ENCODE assay signal across 11 mouse cellular contexts in the genomic region with DNA sequence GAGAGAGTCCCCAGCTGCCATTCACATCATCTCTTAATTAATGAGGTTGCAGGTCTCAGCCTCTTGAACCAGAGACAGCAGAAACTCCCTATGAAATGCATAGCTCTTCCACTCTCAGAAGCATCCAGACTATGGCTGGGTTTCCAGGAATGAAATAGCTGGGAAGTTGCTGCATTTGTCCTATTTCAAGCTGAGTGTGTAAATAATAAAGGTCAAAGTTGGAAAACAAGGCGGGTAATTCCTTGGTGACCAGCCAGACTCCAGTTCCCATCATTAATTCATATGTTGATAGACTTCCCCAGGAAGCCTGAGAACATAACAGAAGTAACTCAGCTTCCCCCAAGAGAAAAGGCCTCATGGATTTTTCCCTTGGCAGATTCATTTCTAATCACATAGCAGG.
DNase-seq lines count a peak whose midpoint lies in the region; ATAC-seq lines count a peak whose summit lies in the region.
"Had no signal": no experiment of that assay in that cellular context is flagged by ENCODE, and none has a peak within 500 bp of the region (broad histone marks: within the 10 kb centered on the region; RNA-seq: fewer than 3 reads in every experiment).

No protein-coding gene starts in this region.

- peaks cover 11% of the 10 kb centered on the region for H3K4me1 ChIP-seq in heart, embryonic 10.5 days
- H3K4me1 ChIP-seq in embryonic facial prominence, embryonic 12.5 days = peaks cover 19% of the 10 kb centered on the region; the same call in 1 of the 2 replicates
- H3K4me1 ChIP-seq: liver, embryonic 12.5 days had no signal

- no peak for ATAC-seq in embryonic facial prominence, embryonic 12.5 days (ENCODE audit: insufficient number of reproducible peaks, insufficient read depth, low FRiP score, low TSS enrichment)
- ATAC-seq: liver, embryonic 12.5 days had no signal

- H3K9me3 ChIP-seq in heart, embryonic 10.5 days = no peaks in the 10 kb centered on the region
- no peaks in the 10 kb centered on the region for H3K9me3 ChIP-seq in embryonic facial prominence, embryonic 12.5 days
- H3K9me3 ChIP-seq: liver, embryonic 12.5 days had no signal

- DNase-seq in heart, adult 11 months = peak; percentile 96
- no peak for DNase-seq in heart, embryonic 10.5 days (ENCODE audit: low spot score)
- DNase-seq in heart, postnatal 4 days = peak; percentile 50
- DNase-seq in kidney, postnatal 4 days = peak; percentile 54 to 66
- DNase-seq in cerebellum, adult 9-10 months = no peak
- DNase-seq in layer of hippocampus, postnatal 14 days (ENCODE audit: low spot score in 2 of 2) = no peak
- no peak for DNase-seq in ovary, postnatal 10 days (ENCODE audit: low spot score)
- DNase-seq: B cell, adult 2 months; midbrain, embryonic 14.5 days had no signal

- H3K4me2 ChIP-seq in embryonic facial prominence, embryonic 12.5 days (replicated peaks) = no peak overlapping the region
- H3K4me2 ChIP-seq: liver, embryonic 12.5 days had no signal

- H3K9ac ChIP-seq in embryonic facial prominence, embryonic 12.5 days = no peak overlapping the region
- H3K9ac ChIP-seq: liver, embryonic 12.5 days had no signal

- no peak overlapping the region for H3K4me3 ChIP-seq in heart, embryonic 10.5 days
- H3K4me3 ChIP-seq in embryonic facial prominence, embryonic 12.5 days = no peak overlapping the region
- H3K4me3 ChIP-seq: liver, embryonic 12.5 days had no signal

- no peaks in the 10 kb centered on the region for H3K36me3 ChIP-seq in heart, embryonic 10.5 days
- H3K36me3 ChIP-seq in embryonic facial prominence, embryonic 12.5 days = no peaks in the 10 kb centered on the region
- H3K36me3 ChIP-seq: liver, embryonic 12.5 days had no signal

- WGBS in heart, embryonic 10.5 days = 48% methylated on average over 1 of the region's 1 CpGs
- WGBS in embryonic facial prominence, embryonic 12.5 days = 32% methylated on average over 1 of the region's 1 CpGs

- no peak overlapping the region for H3K27ac ChIP-seq in heart, embryonic 10.5 days
- H3K27ac ChIP-seq in embryonic facial prominence, embryonic 12.5 days = peak overlapping the region; percentile 70
- H3K27ac ChIP-seq: liver, embryonic 12.5 days had no signal

- no peaks in the 10 kb centered on the region for H3K27me3 ChIP-seq in heart, embryonic 10.5 days (ENCODE audit: insufficient read depth, poor library complexity, severe bottlenecking)
- H3K27me3 ChIP-seq in embryonic facial prominence, embryonic 12.5 days = no peaks in the 10 kb centered on the region
- H3K27me3 ChIP-seq: liver, embryonic 12.5 days had no signal

Comparison
In these comparisons a context has a peak if more than half of its experiments do, and no peak if none do; other contexts are left out.
1. DNase-seq: peak in heart, adult 11 months (single experiment), heart, postnatal 4 days (single experiment) and kidney, postnatal 4 days (2 of 2); none in heart, embryonic 10.5 days (single experiment), cerebellum, adult 9-10 months (single experiment), layer of hippocampus, postnatal 14 days (0 of 2) and ovary, postnatal 10 days (single experiment).